In genomic region chr9:107709096-107709696, GRCm38 (mm10) we compare ENCODE assay signal across 8 mouse cellular contexts. TPM values are rescaled to one million over a fixed set of nuclear protein-coding genes. Genes with fewer than 3 reads are reported as not detected.
DNase-seq lines count a peak whose midpoint lies in the region; ATAC-seq and TF ChIP-seq lines count a peak whose summit lies in the region.

No protein-coding gene starts in this region.

- H3K36me3 ChIP-seq in testis, adult 2 months (ENCODE audit: control insufficient read depth, insufficient read depth, low read length), result no peaks in the 10 kb centered on the region
- H3K36me3 ChIP-seq in hindbrain, embryonic 16.5 days (ENCODE audit: control insufficient read depth, insufficient read depth, low read length), result no peaks in the 10 kb centered on the region
- H3K36me3 ChIP-seq in myocyte (ENCODE audit: control insufficient read depth, insufficient read depth), result no peaks in the 10 kb centered on the region

- H3K9ac ChIP-seq in hindbrain, embryonic 16.5 days (ENCODE audit: low read depth, low read length), result peak overlapping the region; percentile 93

- H3K4me3 ChIP-seq in testis, adult 2 months (ENCODE audit: control insufficient read depth, low read depth, low read length), result peak overlapping the region; percentile 71
- H3K4me3 ChIP-seq in hindbrain, embryonic 16.5 days (ENCODE audit: low read length), result peak overlapping the region; percentile 83
- no peak overlapping the region for H3K4me3 ChIP-seq in myocyte

- peaks cover 24% of the 10 kb centered on the region for H3K4me1 ChIP-seq in testis, adult 2 months (ENCODE audit: control insufficient read depth, insufficient read depth, low read length)
- H3K4me1 ChIP-seq in hindbrain, embryonic 16.5 days (ENCODE audit: control insufficient read depth, insufficient read depth, low read depth, low read length), result peaks cover 39% of the 10 kb centered on the region

- H3K27me3 ChIP-seq in testis, adult 2 months (ENCODE audit: control insufficient read depth, insufficient read depth, low read length), result no peaks in the 10 kb centered on the region
- no peaks in the 10 kb centered on the region for H3K27me3 ChIP-seq in hindbrain, embryonic 16.5 days (replicated peaks; ENCODE audit: control insufficient read depth, insufficient read depth, low read length)
- peaks cover 59% of the 10 kb centered on the region for H3K27me3 ChIP-seq in myocyte (ENCODE audit: control insufficient read depth, insufficient read depth, insufficient read length)

- DNase-seq in cerebellum, postnatal 14 days, result no peak
- no peak for DNase-seq in testis, postnatal 10 days (ENCODE audit: low spot score)
- DNase-seq in spleen, postnatal 4 days (ENCODE audit: low spot score in 2 of 2), result no peak

- no peak for TF ChIP-seq CTCF in testis, adult 2 months (IDR thresholded peaks at IDR 0.05; ENCODE audit: control insufficient read depth, insufficient read depth, insufficient replicate concordance, low read depth, low read length)

- under 1% methylated on average over 42 of the region's 55 CpGs for WGBS in hindbrain, embryonic 16.5 days

- H3K79me2 ChIP-seq in myocyte (ENCODE audit: control insufficient read depth, insufficient read depth), result no peaks in the 10 kb centered on the region

- H3K27ac ChIP-seq in testis, adult 2 months (ENCODE audit: control insufficient read depth, insufficient read depth, low read depth, low read length), result no peak overlapping the region
- peak overlapping the region; percentile 79 for H3K27ac ChIP-seq in hindbrain, embryonic 16.5 days (ENCODE audit: low read depth, low read length)

- no peaks in the 10 kb centered on the region for H3K9me3 ChIP-seq in hindbrain, embryonic 16.5 days (ENCODE audit: control insufficient read depth, low read length)

- peak overlapping the region; percentile 95 for H3K4me2 ChIP-seq in hindbrain, embryonic 16.5 days (ENCODE audit: low read length)
- H3K4me2 ChIP-seq in myocyte (ENCODE audit: low read depth), result peak overlapping the region; percentile 77

- peak; percentile 17; the same call in 1 of the 2 replicates for ATAC-seq in cerebellum, adult (ENCODE audit: insufficient number of reproducible peaks, low FRiP score, low TSS enrichment)
- no peak for ATAC-seq in hindbrain, embryonic 16.5 days
- ATAC-seq in monocyte, adult 5-6 weeks (replicated peaks; ENCODE audit: insufficient number of reproducible peaks, low FRiP score, low TSS enrichment, poor library complexity, severe bottlenecking), result no peak

- TF ChIP-seq POLR2A in testis, adult 2 months (IDR thresholded peaks at IDR 0.05; ENCODE audit: control insufficient read depth, low read depth, low read length), result no peak
- TF ChIP-seq POLR2A in myocyte (IDR thresholded peaks at IDR 0.05; ENCODE audit: insufficient read length, low read depth), result no peak

- peak overlapping the region; percentile 19 for H3ac ChIP-seq in myocyte (ENCODE audit: control insufficient read depth, insufficient read length)

TF ChIP-seq in myocyte, 11 proteins besides CTCF, POLR2A, EP300 and RAD21:
- TF ChIP-seq POLR2AphosphoS2 (IDR thresholded peaks at IDR 0.05; ENCODE audit: insufficient read length, low read depth) (no peak), MYOD1 (IDR thresholded peaks at IDR 0.05; ENCODE audit: control insufficient read depth in 1 of 3, insufficient read length in 2 of 3, low read depth in 2 of 3) (no peak), MAX (IDR thresholded peaks at IDR 0.05; ENCODE audit: low read depth) (no peak), SRF (IDR thresholded peaks at IDR 0.05; ENCODE audit: control insufficient read depth, insufficient read length, low read depth) (no peak), REST (IDR thresholded peaks at IDR 0.05; ENCODE audit: insufficient read depth, insufficient read length) (no peak), TCF3 (IDR thresholded peaks at IDR 0.05; ENCODE audit: insufficient read length, low read depth) (no peak), CEBPB (IDR thresholded peaks at IDR 0.05; ENCODE audit: insufficient read depth, poor library complexity, severe bottlenecking) (no peak), TCF12 (IDR thresholded peaks at IDR 0.05; ENCODE audit: insufficient read depth, poor library complexity, severe bottlenecking) (no peak), MYOG (IDR thresholded peaks at IDR 0.05; ENCODE audit: control insufficient read depth in 1 of 3, insufficient read depth in 1 of 3, insufficient read length in 2 of 3, low read depth in 2 of 3) (no peak), USF1 (IDR thresholded peaks at IDR 0.05; ENCODE audit: low read depth) (no peak), E2F4 (IDR thresholded peaks at IDR 0.05; ENCODE audit: insufficient read depth) (no peak)
TF ChIP-seq in myocyte: peak in this region for 0.

RNA-seq across cellular contexts. Expression of gene Sema3f, which starts 1.1 kb away (rescaled TPM):
- 9.9 and 12.0 TPM in 2 replicates for polyA plus RNA-seq in testis, adult 2 months (2012; rRNA removed)
- polyA plus RNA-seq in hindbrain, embryonic 16.5 days (2015; fragmentation: Nextera tagmentation; extraction: Ambion mirVana), result 10.0 and 13.0 TPM in 2 replicates
- polyA plus RNA-seq in myocyte (2012; fragmentation: generic; extraction: Trizol), result 1.4 TPM
- total RNA-seq in monocyte, adult 5-6 weeks (2017), result not detected in 3 replicates

RNA-seq across cellular contexts. Expression of gene Gnat1, which starts 29.7 kb away (rescaled TPM):
- 0.05 and 0.12 TPM in 2 replicates for polyA plus RNA-seq in testis, adult 2 months (2012; rRNA removed)
- 1.3 and 2.7 TPM in 2 replicates for polyA plus RNA-seq in hindbrain, embryonic 16.5 days (2015; fragmentation: Nextera tagmentation; extraction: Ambion mirVana)
- polyA plus RNA-seq in myocyte (2012; fragmentation: generic; extraction: Trizol), result not detected
- 1.8 TPM in 1 of 3 replicates, not detected in the others for total RNA-seq in monocyte, adult 5-6 weeks (2017)

RNA-seq across cellular contexts. Expression of gene Slc38a3, which starts 39.9 kb away (rescaled TPM):
- polyA plus RNA-seq in testis, adult 2 months (2012; rRNA removed), result 0.10 and 0.32 TPM in 2 replicates
- 53.2 and 55.0 TPM in 2 replicates for polyA plus RNA-seq in hindbrain, embryonic 16.5 days (2015; fragmentation: Nextera tagmentation; extraction: Ambion mirVana)
- polyA plus RNA-seq in myocyte (2012; fragmentation: generic; extraction: Trizol), result 0.06 TPM
- not detected in 3 replicates for total RNA-seq in monocyte, adult 5-6 weeks (2017)

Comparison
In these comparisons a context has a peak if more than half of its experiments do, and no peak if none do; other contexts are left out.
1. RNA of gene Slc38a3, which starts 39.9 kb away (polyA plus RNA-seq): 53.2 to 55.0 TPM in hindbrain, embryonic 16.5 days; 0.10 to 0.32 TPM in testis, adult 2 months and 0.06 TPM in myocyte (single experiment); every median in the first group is over 10 times any median in the second.